Mouse (Mus musculus) liver, adult 2 months (tissue): ENCODE measurements around the gene Mnd1.

Experiments used
- CTCF ChIP-seq: fragments of 200-500 bp; IDR thresholded peaks from 2 replicates; pipeline ENCODE4 v1.5.1; 2011; ENCODE audit warnings: low read depth, low read length, control low read depth
- POLR2A ChIP-seq: fragments of 200-500 bp; IDR thresholded peaks from 2 replicates; pipeline ENCODE4 v1.6.1; 2011; ENCODE audit warnings: low read length, control low read depth; ENCODE audit not compliant: insufficient read depth; ENCODE audit errors: extremely low read depth

- no peak for TF ChIP-seq CTCF
- TF ChIP-seq POLR2A = no peak
Measured at GRCm38 (mm10) chr3:84106106-84106505, 49.5 kb downstream of the Mnd1 start.
